Mouse (Mus musculus) neural tube, embryonic 15.5 days (tissue): ENCODE data around the gene Kcnip3. TPM values are rescaled to one million over a fixed set of nuclear protein-coding genes. Genes with fewer than 3 reads are reported as not detected.
A peak's percentile ranks its signal among the peaks of the same experiment; 100 is the strongest.

ENCODE experiments used
- ATAC-seq: fragments of 200-750 bp; cut with Nextera tagmentation; 2 replicates; pipeline ENCODE4 v1.8.0; 2017; ENCODE audit warnings: mild to moderate bottlenecking, moderate TSS enrichment, moderate library complexity; ENCODE audit not compliant: low FRiP score
- H3K27ac ChIP-seq: fragments of 300-500 bp; sonication (generic); replicated peaks from 2 replicates; pipeline ENCODE4 v1.5.1; 2015; ENCODE audit warnings: mild to moderate bottlenecking, inconsistent platforms
- H3K27me3 ChIP-seq: fragments of 300-500 bp; sonication (generic); replicated peaks from 2 replicates; pipeline ENCODE4 v1.6.1; 2015; ENCODE audit warnings: inconsistent platforms
- H3K36me3 ChIP-seq: fragments of 300-500 bp; sonication (generic); 2 replicates; pipeline ENCODE4 v1.6.1; 2015; ENCODE audit warnings: inconsistent platforms
- H3K4me1 ChIP-seq: fragments of 300-500 bp; sonication (generic); 2 replicates; pipeline ENCODE4 v1.6.1; 2015; ENCODE audit warnings: inconsistent platforms
- H3K4me2 ChIP-seq: fragments of 300-500 bp; sonication (generic); 2 replicates; pipeline ENCODE4 v1.6.1; 2015; ENCODE audit warnings: inconsistent platforms, mild to moderate bottlenecking, moderate library complexity
- H3K4me3 ChIP-seq: fragments of 300-500 bp; sonication (generic); replicated peaks from 2 replicates; pipeline ENCODE4 v1.5.1; 2015; ENCODE audit warnings: mild to moderate bottlenecking, inconsistent platforms
- H3K9ac ChIP-seq: fragments of 300-500 bp; sonication (generic); replicated peaks from 2 replicates; pipeline ENCODE4 v1.6.1; 2015; ENCODE audit warnings: mild to moderate bottlenecking, inconsistent platforms
- H3K9me3 ChIP-seq: fragments of 300-500 bp; sonication (generic); replicated peaks from 2 replicates; pipeline ENCODE4 v1.6.1; 2016; ENCODE audit warnings: inconsistent platforms
- WGBS: fragments of 180-500 bp; shearing (Covaris S2); methylation state at CpG from one replicate; pipeline ENCODE4 v1.1.7; 2015; ENCODE audit warnings: mixed read lengths; 5-methylcytosine and 5-hydroxymethylcytosine counted together
- polyA plus RNA-seq: library from polyadenylated mRNA; unstranded; fragments of >200 nt; fragmentation: Nextera tagmentation; extraction: Ambion mirVana; gene quantifications from 2 replicates; pipeline ENCODE4 v1.2.1, GENCODE M21; 2015

Kcnip3 gene
- polyA plus RNA-seq, 1 experiment from 2014 or later: 6.5 TPM

DNA sequence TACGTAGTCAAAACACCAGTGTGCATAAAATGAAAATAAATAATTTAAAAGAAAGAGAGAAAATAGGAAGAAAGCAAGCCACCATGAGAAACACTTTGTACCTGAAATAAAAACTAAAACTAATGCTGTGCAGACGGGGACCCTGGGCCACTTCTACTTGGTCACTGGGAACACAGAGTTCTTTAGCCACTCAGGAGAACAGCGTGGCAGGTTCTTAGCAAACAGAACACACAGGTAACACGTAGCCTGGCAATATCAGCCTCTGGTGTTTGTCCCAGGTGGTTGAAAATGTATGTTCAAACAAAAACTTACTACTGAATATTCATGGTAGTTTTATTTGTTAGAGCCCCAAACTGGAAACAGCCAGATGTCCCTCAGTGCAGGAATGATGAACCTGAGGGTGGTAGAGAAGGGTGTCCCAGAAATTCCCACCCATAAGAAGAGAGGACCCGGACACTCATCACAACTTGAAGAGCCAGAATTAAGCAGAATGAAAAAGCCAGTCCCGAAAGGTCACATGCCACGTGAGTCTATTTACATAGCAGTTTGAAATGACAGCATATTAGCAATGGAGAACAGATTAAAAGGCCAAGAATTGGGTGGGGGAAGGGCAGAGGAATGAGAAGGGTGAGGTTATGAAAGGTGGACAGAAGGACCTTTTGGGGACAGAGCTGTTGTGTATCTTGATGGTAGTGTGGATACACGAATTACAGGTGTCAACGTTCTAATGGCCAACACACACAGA is 7.3 kb downstream of the Kcnip3 start:
- ATAC-seq: no peak

DNA sequence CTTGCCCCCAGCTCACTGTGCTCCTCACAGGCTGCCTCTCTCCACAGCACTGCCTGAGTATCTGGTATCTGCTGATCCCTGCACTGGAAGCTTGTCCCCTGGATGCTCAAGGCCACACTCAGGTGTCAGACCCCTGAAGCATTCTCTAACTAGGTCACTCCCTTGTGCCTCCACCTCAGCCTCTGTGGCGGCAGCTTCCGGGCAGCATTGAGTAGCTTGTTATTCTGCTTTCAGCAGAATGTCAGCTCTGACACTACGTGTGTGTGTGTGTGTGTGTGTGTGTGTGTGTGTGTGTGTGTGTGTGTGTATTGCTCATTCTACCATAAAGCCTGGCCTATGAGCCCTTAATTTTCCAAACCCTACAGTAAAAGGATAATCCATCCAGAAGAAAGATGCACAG is 8.7 kb downstream of the Kcnip3 start:
- H3K27me3 ChIP-seq: no peaks in the 10 kb centered on the region
- WGBS: 52% methylated on average over 3 of the region's 3 CpGs
- no peaks in the 10 kb centered on the region for H3K36me3 ChIP-seq
- no peak overlapping the region for H3K27ac ChIP-seq
- H3K4me1 ChIP-seq: peaks cover 5% of the 10 kb centered on the region; the same call in 1 of the 2 replicates
- no peak for ATAC-seq
- no peak overlapping the region for H3K4me2 ChIP-seq
- no peak overlapping the region for H3K4me3 ChIP-seq
- no peaks in the 10 kb centered on the region for H3K9me3 ChIP-seq
- H3K9ac ChIP-seq: no peak overlapping the region

More for the DNA sequence above, 7.3 kb downstream of the Kcnip3 start:
- Histone ChIP-seq H3K36me3 (no peaks in the 10 kb centered on the region), H3K9me3 (no peaks in the 10 kb centered on the region), H3K27me3 (no peaks in the 10 kb centered on the region), H3K4me2 (no peak overlapping the region), H3K4me1 (peaks cover 15% of the 10 kb centered on the region; the same call in 1 of the 2 replicates), H3K27ac (no peak overlapping the region), H3K4me3 (no peak overlapping the region), H3K9ac (no peak overlapping the region)
- WGBS: 85% methylated on average over 9 of the region's 9 CpGs

DNA sequence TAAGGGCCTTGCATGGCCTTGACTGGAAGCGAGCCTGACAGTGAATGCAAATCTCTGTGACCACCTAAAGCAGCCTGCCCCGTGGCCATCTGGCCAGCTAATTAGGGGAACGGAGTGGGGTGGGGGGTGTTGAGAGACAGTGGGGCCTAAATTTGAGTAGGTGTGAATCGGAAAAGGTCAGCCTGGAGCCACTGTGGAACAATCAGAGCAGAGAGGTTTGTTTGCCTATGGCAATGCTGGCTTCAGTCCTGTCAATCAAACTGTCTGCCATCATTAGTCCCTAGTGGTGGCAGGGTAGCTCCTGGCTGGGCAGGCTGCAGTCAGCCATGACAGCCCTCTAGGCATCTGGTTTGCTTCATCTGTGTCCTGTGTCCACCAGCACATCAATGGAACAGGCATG is 10.5 kb downstream of the Kcnip3 start:
- Histone ChIP-seq H3K4me1 (peaks cover 9% of the 10 kb centered on the region), H3K4me3 (no peak overlapping the region), H3K27me3 (peaks cover 3% of the 10 kb centered on the region; the same call in 1 of the 2 replicates), H3K9me3 (no peaks in the 10 kb centered on the region), H3K27ac (no peak overlapping the region), H3K36me3 (no peaks in the 10 kb centered on the region), H3K4me2 (no peak overlapping the region), H3K9ac (no peak overlapping the region)
- 38% methylated on average over 4 of the region's 4 CpGs for WGBS
- no peak for ATAC-seq

DNA sequence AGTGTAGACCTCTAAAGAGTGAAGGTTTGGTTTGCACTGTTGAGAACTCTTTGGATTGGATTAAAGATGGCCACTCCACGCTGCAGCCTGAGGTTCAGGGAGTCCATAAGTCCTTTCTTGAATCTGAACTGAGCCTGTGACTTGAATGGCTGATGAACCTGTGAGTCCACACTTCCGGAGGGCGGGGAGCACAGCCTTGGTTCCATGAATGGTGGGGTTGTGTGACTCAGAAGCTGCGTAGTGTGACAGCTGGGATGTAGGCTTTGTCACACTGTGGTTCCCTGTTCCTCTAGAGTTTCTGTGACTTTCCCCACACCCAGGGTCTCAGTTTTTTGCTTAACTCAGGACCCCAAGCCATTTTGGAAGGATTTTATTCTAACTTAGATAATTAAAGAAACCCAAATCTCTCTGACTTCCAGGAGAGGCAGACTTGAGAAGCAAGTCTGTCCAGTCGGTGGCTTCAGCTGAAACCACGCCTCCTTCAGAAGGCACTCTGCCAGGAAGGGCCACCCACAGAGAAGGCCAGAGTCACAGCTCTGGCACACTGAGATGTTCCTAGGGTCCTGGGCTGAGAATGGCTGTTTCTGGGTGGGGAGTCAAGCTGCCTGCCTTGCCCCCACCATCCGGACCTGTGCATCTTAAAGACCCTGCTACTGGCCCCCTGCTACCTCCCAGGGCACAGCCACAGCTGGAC is 13.8 kb downstream of the Kcnip3 start:
- Histone ChIP-seq H3K4me1 (peaks cover 16% of the 10 kb centered on the region), H3K4me3 (no peak overlapping the region), H3K9ac (no peak overlapping the region), H3K9me3 (no peaks in the 10 kb centered on the region), H3K4me2 (no peak overlapping the region), H3K36me3 (no peaks in the 10 kb centered on the region), H3K27ac (no peak overlapping the region), H3K27me3 (peaks cover 7% of the 10 kb centered on the region; the same call in 1 of the 2 replicates)
- WGBS: 65% methylated on average over 7 of the region's 7 CpGs
- ATAC-seq: no peak

DNA sequence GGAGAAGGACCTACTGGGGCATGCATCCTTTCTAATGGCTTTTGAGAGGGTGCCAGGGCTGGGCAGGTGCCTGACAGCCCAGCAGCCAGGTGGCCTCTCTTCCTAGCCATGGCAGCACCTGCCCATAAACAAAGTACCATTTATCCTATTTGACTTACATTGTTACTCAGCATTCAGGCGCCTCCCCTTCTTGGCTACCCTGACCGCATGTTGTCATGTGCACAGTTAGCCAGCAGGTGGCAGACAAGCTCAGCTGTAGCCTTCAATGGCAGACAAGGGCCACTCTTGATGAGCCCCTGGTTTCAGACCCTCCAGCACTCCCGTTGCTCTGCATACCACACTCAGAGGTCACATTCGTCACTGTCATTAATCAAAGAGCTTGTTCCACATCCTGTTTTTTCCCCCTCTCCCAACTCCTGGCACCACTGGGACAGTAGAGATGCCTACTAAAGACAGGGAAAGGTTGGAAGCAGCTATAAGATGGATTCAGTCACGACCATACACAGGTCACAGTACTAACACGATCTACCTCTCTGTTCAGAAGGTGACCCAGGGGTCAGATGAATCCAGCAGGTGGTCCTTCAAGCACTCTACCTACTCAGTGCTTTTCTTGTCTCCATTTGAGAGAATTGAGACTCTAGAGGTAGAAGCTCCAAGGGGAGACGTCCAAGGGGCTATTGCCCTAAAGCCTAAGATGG is 14.7 kb downstream of the Kcnip3 start:
- ATAC-seq: peak; percentile 68

DNA sequence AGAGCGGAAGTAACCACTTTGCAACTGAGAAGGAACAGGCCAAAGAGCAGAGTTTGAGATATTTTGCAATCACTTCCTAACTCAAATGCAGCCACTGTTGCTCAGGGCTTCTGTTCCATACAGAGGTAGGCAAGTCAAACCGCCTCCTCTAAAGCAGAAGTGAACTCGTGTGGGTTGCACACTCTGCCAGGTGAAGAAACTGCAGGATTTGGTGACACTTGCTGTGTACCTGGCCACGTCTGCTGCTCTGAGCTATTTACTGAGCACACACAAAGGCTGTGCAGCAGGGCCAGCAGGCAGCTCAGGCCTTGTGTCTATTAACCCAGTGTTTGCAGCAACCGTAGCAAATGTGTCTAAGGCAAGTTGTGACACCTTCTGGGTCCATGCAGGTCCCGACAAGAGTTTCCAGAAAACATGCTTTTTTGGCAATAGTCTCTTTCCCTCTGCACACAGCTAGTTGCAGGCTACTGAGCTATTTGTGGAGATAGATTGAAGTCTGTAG is 15.7 kb downstream of the Kcnip3 start:
- H3K27me3 ChIP-seq: peaks cover 7% of the 10 kb centered on the region; the same call in 1 of the 2 replicates
- ATAC-seq: no peak
- H3K27ac ChIP-seq: no peak overlapping the region
- H3K36me3 ChIP-seq: no peaks in the 10 kb centered on the region
- 88% methylated on average over 6 of the region's 6 CpGs for WGBS
- no peaks in the 10 kb centered on the region for H3K9me3 ChIP-seq
- H3K9ac ChIP-seq: no peak overlapping the region
- H3K4me1 ChIP-seq: peaks cover 16% of the 10 kb centered on the region
- no peak overlapping the region for H3K4me3 ChIP-seq
- no peak overlapping the region for H3K4me2 ChIP-seq

More for the DNA sequence above, 14.7 kb downstream of the Kcnip3 start:
- Histone ChIP-seq H3K4me3 (no peak overlapping the region), H3K27me3 (peaks cover 7% of the 10 kb centered on the region; the same call in 1 of the 2 replicates), H3K36me3 (no peaks in the 10 kb centered on the region), H3K4me1 (peaks cover 16% of the 10 kb centered on the region), H3K9ac (no peak overlapping the region), H3K9me3 (no peaks in the 10 kb centered on the region), H3K4me2 (no peak overlapping the region), H3K27ac (no peak overlapping the region; the same call in 1 of the 2 replicates)
- WGBS: 29% methylated on average over 7 of the region's 7 CpGs

DNA sequence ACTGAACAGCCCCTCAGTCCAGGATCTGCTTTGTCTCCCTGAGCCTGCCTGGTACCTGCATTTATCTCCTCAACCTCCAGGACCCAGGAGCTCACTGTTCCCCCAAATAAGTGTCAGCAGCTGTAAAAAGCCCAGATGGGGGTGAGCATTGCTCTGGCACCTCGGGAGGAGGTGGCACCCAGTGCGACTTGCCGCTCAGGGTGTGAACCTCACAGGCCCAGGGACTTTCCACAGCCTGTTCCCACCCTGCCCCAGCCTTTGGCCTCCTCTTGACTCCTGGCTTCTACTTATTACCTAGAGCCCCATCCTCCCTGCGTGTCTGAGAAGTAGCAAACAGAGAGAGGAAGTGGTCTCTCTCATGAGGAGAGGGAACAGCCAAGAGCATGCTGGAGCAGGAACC is 16.7 kb downstream of the Kcnip3 start:
- ATAC-seq: no peak
- no peak overlapping the region for H3K27ac ChIP-seq
- no peak overlapping the region for H3K9ac ChIP-seq
- no peak overlapping the region for H3K4me2 ChIP-seq
- H3K4me1 ChIP-seq: peaks cover 16% of the 10 kb centered on the region
- no peak overlapping the region for H3K4me3 ChIP-seq
- H3K9me3 ChIP-seq: no peaks in the 10 kb centered on the region
- no peaks in the 10 kb centered on the region for H3K36me3 ChIP-seq
- H3K27me3 ChIP-seq: peaks cover 7% of the 10 kb centered on the region; the same call in 1 of the 2 replicates
- WGBS: 73% methylated on average over 4 of the region's 4 CpGs

DNA sequence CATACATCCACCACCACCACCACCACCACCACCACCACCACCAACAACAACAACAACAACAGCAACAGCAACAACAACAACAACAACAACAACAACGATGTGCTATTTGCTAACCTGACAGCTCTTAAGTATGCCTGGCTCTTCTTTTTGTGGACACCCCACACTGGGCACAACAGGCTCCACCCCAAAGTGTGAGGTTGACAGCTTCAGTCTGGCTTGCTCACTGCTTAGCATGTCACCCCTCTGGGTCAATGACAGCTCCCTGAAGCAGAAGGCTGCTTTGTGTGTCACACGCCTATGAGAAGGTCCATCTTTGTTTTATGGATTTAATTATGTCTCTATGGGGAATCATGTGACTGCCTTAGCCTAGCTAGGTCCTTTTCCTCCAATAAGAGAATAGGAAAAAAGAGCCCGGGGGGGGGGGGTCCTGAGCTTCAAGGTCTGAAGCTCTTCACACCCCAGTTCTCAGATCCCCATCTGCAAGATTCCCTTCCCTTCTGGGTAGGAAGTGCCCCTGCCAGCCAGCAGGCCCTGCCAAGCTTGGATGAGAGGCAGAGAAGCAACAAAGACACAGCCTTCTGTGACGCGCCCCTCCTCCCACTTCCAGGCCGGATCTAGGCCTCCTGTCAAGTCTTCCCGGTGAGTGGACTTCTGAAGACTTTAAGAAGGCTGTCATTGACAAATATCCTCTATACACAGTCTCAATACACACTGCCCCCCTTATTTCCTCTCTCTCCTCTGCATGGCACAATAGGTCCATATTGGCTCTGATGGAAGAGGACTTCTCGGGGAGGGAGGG is 17.9 kb downstream of the Kcnip3 start:
- Histone ChIP-seq H3K9ac (no peak overlapping the region), H3K9me3 (no peaks in the 10 kb centered on the region), H3K27me3 (peaks cover 7% of the 10 kb centered on the region; the same call in 1 of the 2 replicates), H3K4me3 (no peak overlapping the region), H3K4me2 (no peak overlapping the region), H3K36me3 (no peaks in the 10 kb centered on the region), H3K27ac (0 out of 2 replicates have a peak overlapping the region, but pooled peaks have one; percentile 38), H3K4me1 (peaks cover 16% of the 10 kb centered on the region)
- WGBS: 55% methylated on average over 8 of the region's 8 CpGs
- ATAC-seq: peak; percentile 36

DNA sequence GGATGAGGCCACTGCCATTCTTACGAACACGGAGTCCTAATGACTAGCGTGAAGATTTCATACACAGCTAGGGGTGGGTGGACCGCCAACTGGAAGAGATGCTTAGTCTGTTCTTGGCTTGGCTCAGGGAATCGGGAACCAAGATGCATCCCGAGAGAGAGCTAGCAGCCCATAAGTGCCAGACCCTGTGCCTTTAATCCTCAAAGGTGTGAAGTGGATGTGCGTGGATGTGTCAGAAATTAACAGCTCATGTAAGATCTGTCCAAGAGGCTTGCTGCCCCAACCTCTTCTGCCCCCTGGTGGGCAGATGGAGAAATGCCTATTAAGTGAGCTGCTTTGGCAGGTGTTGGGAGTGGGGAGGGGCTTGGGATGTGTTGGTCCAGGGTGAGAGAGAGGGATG is 20.8 kb downstream of the Kcnip3 start:
- Histone ChIP-seq H3K4me2 (no peak overlapping the region), H3K9me3 (no peaks in the 10 kb centered on the region), H3K27me3 (peaks cover under 1% of the 10 kb centered on the region; the same call in 1 of the 2 replicates), H3K4me1 (peaks cover 7% of the 10 kb centered on the region; the same call in 1 of the 2 replicates), H3K27ac (no peak overlapping the region), H3K9ac (no peak overlapping the region), H3K36me3 (no peaks in the 10 kb centered on the region), H3K4me3 (no peak overlapping the region)
- no peak for ATAC-seq
- WGBS: 62% methylated on average over 7 of the region's 7 CpGs

DNA sequence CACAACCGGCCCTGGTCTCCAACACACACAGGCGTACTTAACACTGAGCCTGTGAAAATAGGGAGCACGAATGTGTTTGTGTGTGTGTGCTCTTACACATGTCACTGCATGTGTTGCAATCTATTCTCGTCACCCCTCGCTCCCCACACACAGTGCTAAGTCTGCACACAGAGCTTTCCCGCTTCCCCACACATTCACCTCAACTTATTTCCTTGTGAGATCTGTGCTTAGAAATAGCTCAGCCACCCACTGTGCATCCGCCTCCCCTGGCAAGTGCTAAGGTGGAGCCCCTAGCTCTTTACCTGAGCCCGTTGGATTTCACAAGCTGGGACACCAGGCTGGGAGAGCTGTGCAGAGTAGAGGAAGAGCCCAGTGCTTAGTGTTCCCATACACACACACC is 23.1 kb downstream of the Kcnip3 start:
- Histone ChIP-seq H3K9me3 (no peaks in the 10 kb centered on the region), H3K27ac (no peak overlapping the region), H3K4me2 (no peak overlapping the region), H3K9ac (no peak overlapping the region), H3K27me3 (no peaks in the 10 kb centered on the region), H3K4me3 (no peak overlapping the region), H3K4me1 (peaks cover under 1% of the 10 kb centered on the region; the same call in 1 of the 2 replicates), H3K36me3 (no peaks in the 10 kb centered on the region)
- ATAC-seq: no peak
- 85% methylated on average over 8 of the region's 8 CpGs for WGBS

DNA sequence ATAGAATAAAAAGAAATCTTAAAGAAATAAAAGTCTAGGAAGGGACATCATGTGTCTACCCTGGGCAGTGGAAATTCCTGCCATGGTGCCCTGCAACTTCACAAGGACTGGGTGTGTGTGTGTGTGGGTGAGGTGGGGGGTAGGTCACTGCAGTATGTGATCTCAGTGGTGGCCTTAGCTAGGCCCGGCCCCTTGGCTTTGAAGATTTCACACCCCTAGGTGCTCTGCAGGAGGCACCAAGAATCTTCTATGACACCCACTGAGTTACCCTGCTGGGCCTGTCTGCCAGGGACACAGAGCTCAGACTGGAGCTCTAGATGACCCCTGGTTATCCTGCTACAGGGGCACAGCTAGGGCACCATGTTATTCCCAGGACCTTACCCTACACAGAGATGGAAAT is 25.6 kb downstream of the Kcnip3 start:
- 55% methylated on average over 1 of the region's 1 CpGs for WGBS
- H3K36me3 ChIP-seq: no peaks in the 10 kb centered on the region
- H3K4me2 ChIP-seq: no peak overlapping the region
- no peaks in the 10 kb centered on the region for H3K4me1 ChIP-seq
- H3K9ac ChIP-seq: no peak overlapping the region
- no peaks in the 10 kb centered on the region for H3K9me3 ChIP-seq
- no peak overlapping the region for H3K27ac ChIP-seq
- no peak overlapping the region for H3K4me3 ChIP-seq
- ATAC-seq: no peak
- peaks cover 5% of the 10 kb centered on the region; the same call in 1 of the 2 replicates for H3K27me3 ChIP-seq
